9 mouse cellular contexts compared by ENCODE assay signal in the genomic region with DNA sequence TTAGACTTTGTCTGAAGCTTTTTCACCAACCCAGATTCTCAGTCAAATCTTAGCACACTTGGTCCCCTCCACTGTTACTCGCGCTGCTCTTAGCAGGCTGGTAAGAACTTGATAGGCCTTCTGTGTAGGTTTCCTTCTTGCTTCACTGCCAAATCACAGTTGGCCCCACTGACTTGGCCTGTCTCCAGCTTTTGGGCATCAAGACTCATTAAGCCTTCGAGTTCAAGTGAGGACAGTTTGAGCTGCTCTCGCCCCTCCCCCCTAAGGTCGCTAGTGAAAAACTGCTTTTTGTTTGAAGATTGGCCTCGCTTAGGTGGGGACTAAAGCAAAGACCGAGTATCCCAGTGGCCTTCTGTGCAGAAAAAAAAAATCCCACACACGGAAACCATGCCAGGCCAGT.
DNase-seq lines count a peak whose midpoint lies in the region; ATAC-seq and TF ChIP-seq lines count a peak whose summit lies in the region.
"Had no signal": no experiment of that assay in that cellular context is flagged by ENCODE, and none has a peak within 500 bp of the region (broad histone marks: within the 10 kb centered on the region; RNA-seq: fewer than 3 reads in every experiment).

No protein-coding gene starts in this region.

- H3K36me3 ChIP-seq in kidney, adult 2 months (ENCODE audit: control insufficient read depth, insufficient read depth, low read length) = no peaks in the 10 kb centered on the region
- no peaks in the 10 kb centered on the region for H3K36me3 ChIP-seq in kidney, embryonic 15.5 days
- no peaks in the 10 kb centered on the region for H3K36me3 ChIP-seq in forebrain, embryonic 16.5 days (ENCODE audit: control insufficient read depth, insufficient read depth)
- H3K36me3 ChIP-seq in limb, embryonic 13.5 days = no peaks in the 10 kb centered on the region

- no peak overlapping the region for H3K4me2 ChIP-seq in kidney, embryonic 15.5 days
- no peak overlapping the region for H3K4me2 ChIP-seq in forebrain, embryonic 16.5 days (ENCODE audit: low read length)
- H3K4me2 ChIP-seq in limb, embryonic 13.5 days (replicated peaks) = no peak overlapping the region
- H3K4me2 ChIP-seq: embryonic facial prominence, embryonic 13.5 days had no signal

- no peaks in the 10 kb centered on the region for H3K9me3 ChIP-seq in kidney, embryonic 15.5 days (replicated peaks)
- H3K9me3 ChIP-seq in forebrain, embryonic 16.5 days (ENCODE audit: control insufficient read depth, low read length) = no peaks in the 10 kb centered on the region
- H3K9me3 ChIP-seq in limb, embryonic 13.5 days = no peaks in the 10 kb centered on the region
- H3K9me3 ChIP-seq: embryonic facial prominence, embryonic 13.5 days had no signal

- no peak overlapping the region for H3K9ac ChIP-seq in kidney, embryonic 15.5 days
- no peak overlapping the region for H3K9ac ChIP-seq in forebrain, embryonic 16.5 days (replicated peaks; ENCODE audit: low read depth, low read length)
- no peak overlapping the region for H3K9ac ChIP-seq in limb, embryonic 13.5 days
- H3K9ac ChIP-seq: embryonic facial prominence, embryonic 13.5 days had no signal

- WGBS in kidney, adult 2 months = 46% methylated on average over 8 of the region's 8 CpGs
- WGBS in kidney, embryonic 15.5 days = 67% methylated on average over 8 of the region's 8 CpGs
- WGBS in forebrain, embryonic 16.5 days = 24% methylated on average over 8 of the region's 8 CpGs
- WGBS in limb, embryonic 13.5 days = 63% methylated on average over 8 of the region's 8 CpGs

- H3K27ac ChIP-seq in kidney, adult 2 months (ENCODE audit: insufficient read depth, low read depth, low read length) = no peak overlapping the region
- H3K27ac ChIP-seq in kidney, embryonic 15.5 days = no peak overlapping the region
- H3K27ac ChIP-seq in forebrain, embryonic 16.5 days (ENCODE audit: low read length) = peak overlapping the region; percentile 23; the same call in 1 of the 2 replicates
- H3K27ac ChIP-seq in limb, embryonic 13.5 days = no peak overlapping the region; the same call in 1 of the 2 replicates
- H3K27ac ChIP-seq: embryonic facial prominence, embryonic 13.5 days had no signal

- peaks cover 5% of the 10 kb centered on the region; the same call in 1 of the 2 replicates for H3K4me1 ChIP-seq in kidney, adult 2 months (ENCODE audit: control insufficient read depth, insufficient read depth, low read length)
- peaks cover 15% of the 10 kb centered on the region for H3K4me1 ChIP-seq in kidney, embryonic 15.5 days
- H3K4me1 ChIP-seq in forebrain, embryonic 16.5 days (replicated peaks; ENCODE audit: control insufficient read depth, insufficient read depth, low read length) = peaks cover 30% of the 10 kb centered on the region
- H3K4me1 ChIP-seq in limb, embryonic 13.5 days = peaks cover 29% of the 10 kb centered on the region

- H3K4me3 ChIP-seq in kidney, adult 2 months (ENCODE audit: insufficient read depth, low read depth, low read length) = no peak overlapping the region
- no peak overlapping the region for H3K4me3 ChIP-seq in kidney, embryonic 15.5 days (replicated peaks)
- H3K4me3 ChIP-seq in forebrain, embryonic 16.5 days (replicated peaks; ENCODE audit: low read length) = no peak overlapping the region
- no peak overlapping the region for H3K4me3 ChIP-seq in limb, embryonic 13.5 days
- H3K4me3 ChIP-seq: embryonic facial prominence, embryonic 13.5 days had no signal

- ATAC-seq in kidney, embryonic 15.5 days (replicated peaks; ENCODE audit: low FRiP score) = no peak
- ATAC-seq in forebrain, embryonic 16.5 days = peak; percentile 62
- 0 out of 2 replicates have a peak, but pooled peaks have one; percentile 40 for ATAC-seq in limb, embryonic 13.5 days (ENCODE audit: low FRiP score, low read depth)
- ATAC-seq in CD4-positive, CD25-positive, alpha-beta regulatory T cell, adult 4 months = no peak

- DNase-seq in kidney, adult 2 months = peak; percentile 67
- DNase-seq in brain, adult 2 months (ENCODE audit: low read depth, low spot score) = peak; percentile 60
- no peak for DNase-seq in thymus, postnatal 4 days
- no peak for DNase-seq in c-Kit-positive CD71-positive TER-119-positive erythroid progenitor cells, embryonic 14.5 days (ENCODE audit: low spot score)

- H3K27me3 ChIP-seq in kidney, adult 2 months (replicated peaks; ENCODE audit: control insufficient read depth, insufficient read depth, low read length) = no peaks in the 10 kb centered on the region
- no peaks in the 10 kb centered on the region for H3K27me3 ChIP-seq in kidney, embryonic 15.5 days
- H3K27me3 ChIP-seq in forebrain, embryonic 16.5 days (replicated peaks; ENCODE audit: control insufficient read depth, insufficient read depth, low read length) = no peaks in the 10 kb centered on the region
- H3K27me3 ChIP-seq in limb, embryonic 13.5 days = no peaks in the 10 kb centered on the region
- H3K27me3 ChIP-seq: embryonic facial prominence, embryonic 13.5 days had no signal

- TF ChIP-seq CTCF in kidney, adult 2 months (conservative IDR thresholded peaks at IDR 0.05; ENCODE audit: insufficient read depth, insufficient read length, low read depth, low read length) = no peak

- no peak for TF ChIP-seq POLR2A in kidney, adult 2 months (IDR thresholded peaks at IDR 0.05; ENCODE audit: low read depth, low read length)

Comparison
In these comparisons a context has a peak if more than half of its experiments do, and no peak if none do; other contexts are left out.
1. DNase-seq: peak in kidney, adult 2 months (single experiment) and brain, adult 2 months (single experiment); none in thymus, postnatal 4 days (single experiment) and c-Kit-positive CD71-positive TER-119-positive erythroid progenitor cells, embryonic 14.5 days (single experiment).
2. ATAC-seq: peak in forebrain, embryonic 16.5 days (single experiment) and limb, embryonic 13.5 days (single experiment); none in kidney, embryonic 15.5 days (single experiment) and CD4-positive, CD25-positive, alpha-beta regulatory T cell, adult 4 months (single experiment).